Mouse (Mus musculus) left cerebral cortex, postnatal 36 days (tissue): ENCODE measurements at regions not wholly inside any gene's neighbourhood (a gene's known extent, or its start where the extent isn't known, plus 50 kb on each side); places are given as distances from the start of the nearest gene placed in this dataset.

Experiments used
- DNase-seq, 2 experiments: peaks; one replicate each; pipeline ENCODE4 v3.0.0; 2021 to 2022; ENCODE audit warnings: low spot score in 2 of 2, mixed read lengths in 1 of 2
- intact Hi-C: fragments of 180-260 bp; cut with DNase I; formaldehyde crosslinking; loops from one replicate; pipeline ENCODE4 v1.15.1; 2025

GRCm38 (mm10) chr13:118193951-118194696 lies 192.3 kb upstream of the B430218F22Rik start:
- no peak for DNase-seq
- intact Hi-C loops, result no loop called here

- DNase-seq, result no peak
- intact Hi-C loops, result no loop called here
These were observed 178.3 kb upstream of the B430218F22Rik start for GRCm38 (mm10) chr13:118208146-118208545.

- DNase-seq, result no peak
- intact Hi-C loops, result loop anchor here (5.0 kb wide), 1 partner anchor 625 kb away; the partner anchor contains the start of gene Hcn1
These were observed 159.1 kb upstream of the B430218F22Rik start for GRCm38 (mm10) chr13:118227354-118227753.

- no peak for DNase-seq
- intact Hi-C loops, result no loop called here
These were observed 148.5 kb upstream of the B430218F22Rik start for GRCm38 (mm10) chr13:118237968-118238367.

- no peak for DNase-seq
- intact Hi-C loops, result no loop called here
These were observed 141.8 kb upstream of the B430218F22Rik start for GRCm38 (mm10) chr13:118244680-118245079.

GRCm38 (mm10) chr13:118245546-118245945 lies 140.9 kb upstream of the B430218F22Rik start:
- intact Hi-C loops, result no loop called here
- no peak for DNase-seq

GRCm38 (mm10) chr13:118259606-118260005 lies 126.8 kb upstream of the B430218F22Rik start:
- intact Hi-C loops, result no loop called here
- DNase-seq, result no peak

GRCm38 (mm10) chr13:118262971-118263370 lies 123.5 kb upstream of the B430218F22Rik start:
- intact Hi-C loops, result no loop called here
- no peak for DNase-seq

GRCm38 (mm10) chr13:118265763-118266520 lies 120.5 kb upstream of the B430218F22Rik start:
- intact Hi-C loops, result no loop called here
- no peak for DNase-seq

GRCm38 (mm10) chr13:118272904-118273303 lies 113.5 kb upstream of the B430218F22Rik start:
- intact Hi-C loops, result no loop called here
- DNase-seq, result no peak

- intact Hi-C loops, result no loop called here
- no peak for DNase-seq
These were observed 105.5 kb upstream of the B430218F22Rik start for GRCm38 (mm10) chr13:118280956-118281355.

- intact Hi-C loops, result no loop called here
- DNase-seq, result no peak
These were observed 92.7 kb upstream of the B430218F22Rik start for GRCm38 (mm10) chr13:118293728-118294127.

GRCm38 (mm10) chr13:118310080-118310479 lies 76.3 kb upstream of the B430218F22Rik start:
- no peak for DNase-seq
- intact Hi-C loops, result no loop called here

- DNase-seq, result no peak
- intact Hi-C loops, result no loop called here
These were observed 72.8 kb upstream of the B430218F22Rik start for GRCm38 (mm10) chr13:118313676-118314075.
